Mouse (Mus musculus): ENCODE data around the gene Slc6a9. TPM values are rescaled to one million over a fixed set of nuclear protein-coding genes. Genes with fewer than 3 reads are reported as not detected.

The Slc6a9 gene
- 51.2 and 58.0 TPM in 2 replicates for polyA plus RNA-seq (2012; rRNA removed)

GRCm38 (mm10) chr4:117834457-117834844 is at the start of gene Slc6a9:
Slc6a9 (plus strand) TSS chr4:117834506.
- no peak for DNase-seq (ENCODE audit: low spot score)

- DNase-seq (ENCODE audit: low spot score), result no peak
Observed at GRCm38 (mm10) chr4:117786963-117787362, 47.3 kb upstream of the Slc6a9 start.

- no peak for DNase-seq (ENCODE audit: low spot score)
Observed at GRCm38 (mm10) chr4:117788308-117788707, 46.0 kb upstream of the Slc6a9 start.

- DNase-seq (ENCODE audit: low spot score), result no peak
Observed at GRCm38 (mm10) chr4:117799904-117800303, 34.4 kb upstream of the Slc6a9 start.

GRCm38 (mm10) chr4:117806992-117807391 is 27.3 kb upstream of the Slc6a9 start:
- no peak for DNase-seq (ENCODE audit: low spot score)

- no peak for DNase-seq (ENCODE audit: low spot score)
Observed at GRCm38 (mm10) chr4:117810933-117811332, 23.4 kb upstream of the Slc6a9 start.

- no peak for DNase-seq (ENCODE audit: low spot score)
Observed at GRCm38 (mm10) chr4:117813591-117814192, 20.6 kb upstream of the Slc6a9 start.

- DNase-seq (ENCODE audit: low spot score), result no peak
Observed at GRCm38 (mm10) chr4:117814333-117814732, 20.0 kb upstream of the Slc6a9 start.

GRCm38 (mm10) chr4:117816776-117817175 is 17.5 kb upstream of the Slc6a9 start:
- DNase-seq (ENCODE audit: low spot score), result no peak

GRCm38 (mm10) chr4:117818032-117818431 is 16.3 kb upstream of the Slc6a9 start:
- DNase-seq (ENCODE audit: low spot score), result no peak

GRCm38 (mm10) chr4:117828572-117829145 is 5.6 kb upstream of the Slc6a9 start:
- DNase-seq (ENCODE audit: low spot score), result no peak

- no peak for DNase-seq (ENCODE audit: low spot score)
Observed at GRCm38 (mm10) chr4:117829260-117830123, 4.8 kb upstream of the Slc6a9 start.

GRCm38 (mm10) chr4:117830124-117830551 is 4.2 kb upstream of the Slc6a9 start:
- no peak for DNase-seq (ENCODE audit: low spot score)

- no peak for DNase-seq (ENCODE audit: low spot score)
Observed at GRCm38 (mm10) chr4:117830801-117831200, 3.5 kb upstream of the Slc6a9 start.

GRCm38 (mm10) chr4:117831499-117831898 is 2.8 kb upstream of the Slc6a9 start:
- DNase-seq (ENCODE audit: low spot score), result no peak

GRCm38 (mm10) chr4:117831920-117832691 is 2.2 kb upstream of the Slc6a9 start:
- no peak for DNase-seq (ENCODE audit: low spot score)

- DNase-seq (ENCODE audit: low spot score), result peak; percentile 67
Observed at GRCm38 (mm10) chr4:117834845-117835530, 682 bp downstream of the Slc6a9 start.

GRCm38 (mm10) chr4:117835531-117836111 is 1.3 kb downstream of the Slc6a9 start:
- DNase-seq (ENCODE audit: low spot score), result peak; percentile 53

- DNase-seq (ENCODE audit: low spot score), result peak; percentile 94
Observed at GRCm38 (mm10) chr4:117836204-117836767, 2.0 kb downstream of the Slc6a9 start.

- no peak for DNase-seq (ENCODE audit: low spot score)
Observed at GRCm38 (mm10) chr4:117837271-117837670, 3.0 kb downstream of the Slc6a9 start.

- no peak for DNase-seq (ENCODE audit: low spot score)
Observed at GRCm38 (mm10) chr4:117839366-117839765, 5.1 kb downstream of the Slc6a9 start.
